Mouse (Mus musculus): ENCODE data around the gene Pptc7.

DNA sequence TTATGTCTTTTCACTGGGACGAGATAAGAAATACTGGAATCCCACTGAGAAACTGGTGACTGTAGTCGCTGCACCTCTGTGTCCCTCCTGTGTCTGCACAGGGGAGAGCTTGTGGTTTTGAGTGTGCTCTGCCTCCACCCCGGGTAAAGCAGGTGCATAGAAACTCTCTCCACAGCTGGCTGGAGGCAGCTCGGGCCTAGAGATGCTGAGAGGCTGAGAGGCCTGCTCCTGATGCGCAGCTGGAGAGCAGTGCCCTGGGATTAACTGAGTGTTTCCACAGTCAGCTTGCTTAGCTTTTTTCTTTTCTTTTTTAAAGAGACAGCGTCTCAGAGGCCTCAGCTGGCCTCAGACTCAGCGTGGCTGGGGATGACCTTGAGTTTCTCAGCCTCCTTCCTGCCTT lies 27.5 kb downstream of the Pptc7 start:
- TF ChIP-seq CTCF (IDR thresholded peaks at IDR 0.05; ENCODE audit: extremely low read depth, insufficient read depth, insufficient read length, insufficient replicate concordance) (no peak), POLR2A (IDR thresholded peaks at IDR 0.05; ENCODE audit: low read depth, low read length) (no peak)
